Mouse (Mus musculus) kidney, adult 2 months (tissue): Measurements from ENCODE around the gene Pdilt.

ENCODE experiments used
- CTCF ChIP-seq: fragments of 200-500 bp; conservative IDR thresholded peaks from 2 replicates; pipeline ENCODE4 v1.5.1; 2011; ENCODE audit warnings: low read depth, mild to moderate bottlenecking, control low read depth, low read length, moderate library complexity, mixed read lengths; ENCODE audit not compliant: insufficient read depth, insufficient read length
- POLR2A ChIP-seq: fragments of 200-500 bp; IDR thresholded peaks from one replicate; pipeline ENCODE4 v1.6.1; 2011; ENCODE audit warnings: low read depth, low read length, control low read depth

- TF ChIP-seq CTCF, result no peak; the same call in 1 of the 2 replicates
- no peak for TF ChIP-seq POLR2A
These were observed 79.4 kb downstream of the Pdilt start for GRCm38 (mm10) chr7:119443849-119444248.
